Mouse (Mus musculus) stomach, postnatal 0 days (tissue): Measurements from ENCODE around the gene Eps8. TPM values are rescaled to one million over a fixed set of nuclear protein-coding genes. Genes with fewer than 3 reads are reported as not detected.
"Not testable (repeated sequence)": the region's sequence is repeated elsewhere in the genome, so short reads cannot be mapped to it uniquely, and the experiment has no call there.

ENCODE experiments used
- ATAC-seq: fragments of 200-750 bp; cut with Nextera tagmentation; 2 replicates; pipeline ENCODE4 v1.8.0; 2017; ENCODE audit not compliant: low FRiP score, low TSS enrichment
- DNase-seq: peaks from one replicate; pipeline ENCODE4 v3.0.0-alpha.2; 2016; ENCODE audit warnings: low spot score
- H3K27ac ChIP-seq: fragments of 300-500 bp; sonication (generic); replicated peaks from 2 replicates; pipeline ENCODE4 v1.5.1; 2014; ENCODE audit warnings: mild to moderate bottlenecking, control low read depth
- H3K27me3 ChIP-seq: fragments of 300-500 bp; sonication (generic); 2 replicates; pipeline ENCODE4 v1.6.1; 2014; ENCODE audit warnings: low read length; ENCODE audit not compliant: control insufficient read depth, insufficient read depth
- H3K36me3 ChIP-seq: fragments of 300-500 bp; sonication (generic); 2 replicates; pipeline ENCODE4 v1.6.1; 2014; ENCODE audit warnings: low read length, mixed read lengths; ENCODE audit not compliant: control insufficient read depth, insufficient read depth
- H3K4me1 ChIP-seq: fragments of 300-500 bp; sonication (generic); replicated peaks from 2 replicates; pipeline ENCODE4 v1.6.1; 2014; ENCODE audit warnings: antibody characterized with exemption; ENCODE audit not compliant: control insufficient read depth, insufficient read depth
- H3K4me2 ChIP-seq: fragments of 300-500 bp; sonication (generic); replicated peaks from 2 replicates; pipeline ENCODE4 v1.6.1; 2014; ENCODE audit warnings: low read depth, mild to moderate bottlenecking, control low read depth, moderate library complexity
- H3K4me3 ChIP-seq: fragments of 300-500 bp; sonication (generic); 2 replicates; pipeline ENCODE4 v1.5.1; 2014; ENCODE audit warnings: low read depth, low read length, control low read depth
- H3K9ac ChIP-seq: fragments of 300-500 bp; sonication (generic); 2 replicates; pipeline ENCODE4 v1.6.1; 2014; ENCODE audit warnings: mild to moderate bottlenecking, low read length, control low read depth, mixed read lengths
- H3K9me3 ChIP-seq: fragments of 300-500 bp; sonication (generic); 2 replicates; pipeline ENCODE4 v1.6.1; 2016; ENCODE audit warnings: low read length; ENCODE audit not compliant: control insufficient read depth
- CTCF ChIP-seq: IDR thresholded peaks from 2 replicates; pipeline ENCODE4 v1.5.1; 2016; ENCODE audit warnings: antibody characterized with exemption, low read depth, mild to moderate bottlenecking, moderate library complexity
- EP300 ChIP-seq: optimal IDR thresholded peaks from 2 replicates; pipeline ENCODE3; 2016; ENCODE audit warnings: antibody characterized with exemption
- WGBS: fragments of 180-500 bp; shearing (Covaris S2); extraction: QIAGEN DNeasy Blood & Tissue Kit; methylation state at CpG from one replicate; pipeline ENCODE4 v1.1.7; 2014; 5-methylcytosine and 5-hydroxymethylcytosine counted together
- polyA plus RNA-seq: library from polyadenylated mRNA; unstranded; fragments of >200 nt; fragmentation: Nextera tagmentation; extraction: Ambion mirVana; gene quantifications from 2 replicates; pipeline ENCODE4 v1.2.1, GENCODE M21; 2015

Eps8 gene
- polyA plus RNA-seq, 1 experiment from 2014 or later: 23.1 TPM

- H3K4me2 ChIP-seq: no peak overlapping the region
- H3K27me3 ChIP-seq: no peaks in the 10 kb centered on the region
- no peak overlapping the region for H3K27ac ChIP-seq
- H3K4me1 ChIP-seq: no peaks in the 10 kb centered on the region
- H3K9me3 ChIP-seq: no peaks in the 10 kb centered on the region
- ATAC-seq (no peak), DNase-seq (no peak)
- TF ChIP-seq EP300: no peak
- no peak for TF ChIP-seq CTCF
- no peak overlapping the region for H3K4me3 ChIP-seq
- WGBS: 68% methylated on average over 7 of the region's 7 CpGs
- no peaks in the 10 kb centered on the region for H3K36me3 ChIP-seq
- H3K9ac ChIP-seq: no peak overlapping the region
Measured at GRCm38 (mm10) chr6:137458136-137458535, 196.5 kb downstream of the Eps8 start.

- H3K9me3 ChIP-seq: no peaks in the 10 kb centered on the region
- 0 out of 2 replicates have a peak overlapping the region, but pooled peaks have one; percentile 6 for H3K27ac ChIP-seq
- TF ChIP-seq EP300: no peak
- TF ChIP-seq CTCF: no peak
- no peaks in the 10 kb centered on the region for H3K4me1 ChIP-seq
- ATAC-seq: no peak
- no peak overlapping the region for H3K4me2 ChIP-seq
- H3K36me3 ChIP-seq: no peaks in the 10 kb centered on the region
- DNase-seq: no peak
- no peaks in the 10 kb centered on the region for H3K27me3 ChIP-seq
- H3K4me3 ChIP-seq: no peak overlapping the region
- WGBS: 13% methylated on average over 7 of the region's 7 CpGs
- H3K9ac ChIP-seq: no peak overlapping the region
Measured at GRCm38 (mm10) chr6:137457210-137457609, 197.5 kb downstream of the Eps8 start.

DNA sequence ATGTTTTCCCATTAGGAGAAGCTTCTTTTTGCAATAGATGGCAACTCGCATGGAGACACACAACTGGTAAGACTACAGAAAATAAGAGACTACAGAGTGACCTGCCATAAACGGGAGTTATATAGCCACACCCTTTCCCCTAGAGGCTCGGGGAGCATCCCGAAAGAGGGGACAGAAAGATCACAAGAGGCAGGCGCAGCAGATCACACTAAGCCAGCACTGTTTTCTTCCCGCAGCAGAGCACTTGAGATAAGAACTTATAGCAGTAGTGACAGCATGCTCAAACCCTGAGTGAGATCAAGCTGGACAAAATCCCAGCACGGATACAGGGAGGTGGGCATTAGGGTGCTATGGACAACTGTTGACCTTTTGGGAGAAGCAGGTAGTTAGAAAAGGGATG, 198.6 kb downstream of the Eps8 start:
- ATAC-seq: no peak

GRCm38 (mm10) chr6:137455537-137456041, 199.1 kb downstream of the Eps8 start:
- no peak overlapping the region for H3K27ac ChIP-seq
- DNase-seq: peak; percentile 31
- no peak overlapping the region for H3K9ac ChIP-seq
- WGBS: 11% methylated on average over 10 of the region's 10 CpGs
- peak; percentile 97 for TF ChIP-seq CTCF
- no peak for TF ChIP-seq EP300
- no peaks in the 10 kb centered on the region for H3K27me3 ChIP-seq
- no peak overlapping the region for H3K4me3 ChIP-seq
- H3K9me3 ChIP-seq: no peaks in the 10 kb centered on the region
- no peaks in the 10 kb centered on the region for H3K36me3 ChIP-seq
- peak; percentile 89 for ATAC-seq
- no peaks in the 10 kb centered on the region for H3K4me1 ChIP-seq
- 0 out of 2 replicates have a peak overlapping the region, but pooled peaks have one; percentile 9 for H3K4me2 ChIP-seq

More for the DNA sequence above, 198.6 kb downstream of the Eps8 start:
- 52% methylated on average over 7 of the region's 7 CpGs for WGBS
- Histone ChIP-seq H3K36me3 (no peaks in the 10 kb centered on the region), H3K27ac (no peak overlapping the region), H3K9ac (no peak overlapping the region), H3K27me3 (no peaks in the 10 kb centered on the region), H3K4me2 (0 out of 2 replicates have a peak overlapping the region, but pooled peaks have one; percentile 9), H3K4me3 (no peak overlapping the region), H3K4me1 (no peaks in the 10 kb centered on the region), H3K9me3 (no peaks in the 10 kb centered on the region)
- TF ChIP-seq CTCF (no peak), EP300 (no peak)
- DNase-seq: no peak

- H3K9ac ChIP-seq, H3K9me3 ChIP-seq, H3K4me2 ChIP-seq, H3K36me3 ChIP-seq, H3K4me3 ChIP-seq, ATAC-seq, H3K27me3 ChIP-seq, DNase-seq, H3K4me1 ChIP-seq, H3K27ac ChIP-seq: not testable (repeated sequence)
- 83% methylated on average over 6 of the region's 7 CpGs for WGBS
Measured at GRCm38 (mm10) chr6:137446116-137446515, 208.6 kb downstream of the Eps8 start.

- no peak overlapping the region for H3K4me3 ChIP-seq
- H3K27me3 ChIP-seq: no peaks in the 10 kb centered on the region
- peak; percentile 93 for ATAC-seq
- H3K27ac ChIP-seq: no peak overlapping the region
- H3K4me2 ChIP-seq: no peak overlapping the region
- no peaks in the 10 kb centered on the region for H3K9me3 ChIP-seq
- no peaks in the 10 kb centered on the region for H3K36me3 ChIP-seq
- DNase-seq: peak; percentile 75
- no peaks in the 10 kb centered on the region for H3K4me1 ChIP-seq
- no peak overlapping the region for H3K9ac ChIP-seq
- TF ChIP-seq CTCF: no peak
- TF ChIP-seq EP300: no peak
- 62% methylated on average over 12 of the region's 12 CpGs for WGBS
Measured at GRCm38 (mm10) chr6:137443089-137443488, 211.6 kb downstream of the Eps8 start.
